Mouse (Mus musculus): Measurements from ENCODE around the gene Abcb9.

Abcb9 gene

DNA sequence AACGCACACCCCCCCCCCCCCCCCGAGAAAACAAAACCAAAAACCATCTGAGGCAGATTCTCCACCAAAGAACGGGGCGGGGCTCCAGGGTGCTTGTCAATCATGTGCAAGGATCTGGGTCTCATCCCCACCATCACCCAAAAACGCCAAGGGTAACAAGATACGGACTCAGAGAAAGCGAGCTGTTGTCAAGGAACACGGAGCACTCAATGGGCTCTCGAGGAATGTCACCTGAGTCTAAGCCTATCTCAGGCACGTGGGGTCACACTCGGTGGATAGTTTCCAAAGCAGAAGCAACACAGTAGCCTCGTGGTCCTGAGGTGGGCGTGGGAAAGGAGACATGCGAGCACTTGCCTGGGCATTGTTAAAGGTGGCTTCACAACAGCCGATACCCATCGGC, 81.9 kb downstream of the Abcb9 start:
- peak; percentile 41 for DNase-seq (ENCODE audit: low read depth)

DNA sequence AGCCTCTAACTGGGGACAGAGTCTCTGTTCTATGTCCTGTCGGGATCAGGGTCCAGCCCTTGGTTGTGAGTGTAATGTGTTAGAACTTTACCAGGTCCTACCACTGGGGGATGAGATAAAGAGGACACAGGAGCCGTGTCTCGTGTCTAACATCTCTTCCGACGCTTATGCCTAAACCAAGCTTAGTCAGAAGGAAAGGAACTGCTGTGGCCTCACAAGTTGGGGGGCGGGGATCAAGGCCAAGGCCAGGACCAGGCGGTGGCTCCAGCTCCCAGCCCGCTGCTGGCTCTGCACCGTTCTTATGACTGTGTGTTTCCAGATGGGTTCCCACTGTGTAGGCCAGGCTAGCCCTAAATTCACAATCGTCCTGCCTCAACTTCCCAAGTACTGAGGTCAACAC, 82.7 kb downstream of the Abcb9 start:
- peak; percentile 37 for DNase-seq (ENCODE audit: low read depth)

DNA sequence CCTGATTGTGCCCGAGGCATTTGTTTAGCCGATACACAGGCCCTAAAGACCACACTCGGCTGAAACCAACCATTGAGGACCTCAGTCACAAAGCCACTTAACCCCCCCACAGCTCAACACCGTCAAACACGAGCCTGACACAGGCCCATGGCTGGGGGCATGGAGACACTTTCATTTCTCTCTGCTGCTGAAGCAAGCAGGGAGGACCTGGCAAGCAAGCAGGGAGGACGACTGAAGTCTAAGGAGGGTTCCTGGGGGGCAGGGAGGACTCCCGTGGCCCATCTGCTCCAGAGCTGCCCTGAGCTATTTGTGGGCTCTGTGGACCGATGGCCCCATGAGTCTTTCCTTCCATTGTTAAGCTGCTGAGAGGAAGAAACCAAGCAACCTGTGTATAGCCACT, 83.7 kb downstream of the Abcb9 start:
- peak; percentile 45 for DNase-seq (ENCODE audit: low read depth)

All from naive thymus-derived CD4-positive, alpha-beta T cell, adult 2 months (primary cell).